Mouse (Mus musculus) hindbrain, embryonic 12.5 days (tissue): ENCODE measurements around the gene Nup214. TPM values are rescaled to one million over a fixed set of nuclear protein-coding genes. Genes with fewer than 3 reads are reported as not detected.

Experiments
- ATAC-seq: fragments of 200-750 bp; cut with Nextera tagmentation; 2 replicates; pipeline ENCODE4 v1.8.0; 2017; ENCODE audit warnings: moderate TSS enrichment; ENCODE audit not compliant: low FRiP score
- H3K27ac ChIP-seq: fragments of 300-500 bp; sonication (generic); 2 replicates; pipeline ENCODE4 v1.5.1; 2016; ENCODE audit warnings: mild to moderate bottlenecking
- H3K27me3 ChIP-seq: fragments of 300-500 bp; sonication (generic); 2 replicates; pipeline ENCODE4 v1.6.1; 2016; ENCODE audit warnings: mild to moderate bottlenecking
- H3K36me3 ChIP-seq: fragments of 300-500 bp; sonication (generic); 2 replicates; pipeline ENCODE4 v1.6.1; 2016; ENCODE audit warnings: mild to moderate bottlenecking
- H3K4me1 ChIP-seq: fragments of 300-500 bp; sonication (generic); 2 replicates; pipeline ENCODE4 v1.6.1; 2016
- H3K4me2 ChIP-seq: fragments of 300-500 bp; sonication (generic); replicated peaks from 2 replicates; pipeline ENCODE4 v1.6.1; 2016; ENCODE audit warnings: mild to moderate bottlenecking
- H3K4me3 ChIP-seq: fragments of 300-500 bp; sonication (generic); 2 replicates; pipeline ENCODE4 v1.5.1; 2016; ENCODE audit warnings: mild to moderate bottlenecking
- H3K9ac ChIP-seq: fragments of 300-500 bp; sonication (generic); 2 replicates; pipeline ENCODE4 v1.6.1; 2016; ENCODE audit warnings: mild to moderate bottlenecking, moderate library complexity
- H3K9me3 ChIP-seq: fragments of 300-500 bp; sonication (generic); replicated peaks from 2 replicates; pipeline ENCODE4 v1.6.1; 2016; ENCODE audit warnings: mild to moderate bottlenecking
- WGBS: fragments of 180-500 bp; shearing (Covaris S2); methylation state at CpG from one replicate; pipeline ENCODE4 v1.1.7; 2016; 5-methylcytosine and 5-hydroxymethylcytosine counted together
- polyA plus RNA-seq: library from polyadenylated mRNA; unstranded; fragments of >200 nt; fragmentation: Nextera tagmentation; extraction: Ambion mirVana; gene quantifications from 2 replicates; pipeline ENCODE4 v1.2.1, GENCODE M21; 2016

Gene Nup214
- polyA plus RNA-seq, 1 experiment from 2014 or later, result 75.3 TPM

GRCm38 (mm10) chr2:31965110-31965509, 9.1 kb upstream of the Nup214 start:
- Histone ChIP-seq H3K36me3 (peaks cover 15% of the 10 kb centered on the region), H3K4me2 (no peak overlapping the region), H3K27ac (no peak overlapping the region), H3K4me1 (peaks cover 28% of the 10 kb centered on the region), H3K4me3 (no peak overlapping the region), H3K9me3 (no peaks in the 10 kb centered on the region), H3K27me3 (no peaks in the 10 kb centered on the region), H3K9ac (no peak overlapping the region)
- no peak for ATAC-seq

DNA sequence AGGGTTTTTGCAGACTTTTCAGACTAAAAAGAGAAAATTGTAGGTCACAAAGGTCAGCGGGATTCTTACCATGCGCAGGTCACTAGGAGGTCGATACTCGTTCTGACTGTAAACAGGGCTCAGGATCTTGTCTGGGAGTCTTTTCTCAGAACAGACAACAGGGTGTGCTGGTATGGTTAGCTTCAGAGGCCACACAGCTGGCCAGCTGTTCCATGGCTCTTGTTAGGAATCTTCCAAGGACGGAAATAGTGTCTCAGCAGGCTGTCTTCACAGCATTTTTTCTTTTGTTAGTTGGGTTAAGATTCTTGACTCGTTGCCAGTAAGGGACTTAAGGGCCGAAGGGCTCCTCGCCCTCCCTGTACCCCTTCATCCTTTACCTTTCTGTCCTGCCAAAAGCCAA, 7.4 kb upstream of the Nup214 start:
- peaks cover 19% of the 10 kb centered on the region for H3K4me1 ChIP-seq
- no peak for ATAC-seq
- no peak overlapping the region for H3K4me3 ChIP-seq

DNA sequence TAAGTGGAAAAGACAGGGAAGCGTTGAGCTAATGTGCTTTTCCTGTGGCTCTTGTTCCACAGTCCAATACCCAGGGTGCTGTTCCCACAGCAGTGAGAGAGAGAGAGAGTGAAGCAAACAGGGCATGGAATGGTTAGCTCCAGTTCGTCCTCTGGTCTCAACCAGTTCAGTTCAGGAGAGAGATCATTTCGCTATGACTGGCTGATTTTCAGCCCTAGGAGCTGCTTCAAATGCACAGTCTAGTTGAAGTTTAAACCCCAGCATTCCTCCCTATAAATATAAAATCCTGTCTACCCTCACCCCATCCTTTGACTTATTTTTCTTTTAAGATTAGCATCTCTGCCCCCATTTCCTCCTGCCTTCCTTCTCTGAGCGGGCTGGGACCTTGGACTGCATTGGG, 1.6 kb upstream of the Nup214 start:
- Histone ChIP-seq H3K4me1 (peaks cover 15% of the 10 kb centered on the region), H3K27me3 (no peaks in the 10 kb centered on the region), H3K27ac (no peak overlapping the region), H3K9ac (no peak overlapping the region), H3K4me3 (no peak overlapping the region), H3K4me2 (no peak overlapping the region), H3K9me3 (no peaks in the 10 kb centered on the region), H3K36me3 (peaks cover 37% of the 10 kb centered on the region)
- ATAC-seq, result no peak
- 91% methylated on average over 4 of the region's 4 CpGs for WGBS

More for the DNA sequence above, 7.4 kb upstream of the Nup214 start:
- no peaks in the 10 kb centered on the region for H3K27me3 ChIP-seq
- no peaks in the 10 kb centered on the region for H3K9me3 ChIP-seq
- H3K27ac ChIP-seq, result no peak overlapping the region
- no peak overlapping the region for H3K9ac ChIP-seq
- no peak overlapping the region for H3K4me2 ChIP-seq
- H3K36me3 ChIP-seq, result peaks cover 28% of the 10 kb centered on the region
- WGBS, result 76% methylated on average over 8 of the region's 8 CpGs

DNA sequence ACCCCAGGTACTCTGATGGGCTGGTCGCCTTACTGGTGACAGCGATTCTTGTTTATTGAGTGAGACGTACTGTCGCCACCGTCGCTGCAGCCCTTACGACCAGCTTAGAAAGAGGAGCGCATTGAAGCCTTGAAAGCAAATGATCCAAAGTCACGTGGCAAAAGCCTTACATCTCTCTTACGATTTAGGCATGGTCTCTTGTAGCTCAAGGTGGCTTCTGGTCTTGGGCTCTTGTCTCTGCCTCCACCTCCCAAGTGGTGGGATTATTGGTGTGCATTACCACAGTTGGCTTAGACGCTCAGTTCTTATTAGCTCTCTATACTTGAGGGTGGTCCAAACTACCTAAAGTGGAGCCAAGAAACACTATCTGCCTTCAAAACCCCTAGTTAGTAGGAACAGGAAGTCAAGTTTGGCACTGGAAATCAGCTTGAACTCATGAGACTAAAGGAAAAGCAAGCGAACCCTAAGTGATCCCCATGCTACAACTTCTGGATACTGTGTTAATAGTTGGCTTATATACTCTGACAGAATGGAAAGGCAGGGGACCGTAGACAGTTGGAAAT, 654 bp downstream of the Nup214 start:
- Histone ChIP-seq H3K36me3 (peaks cover 51% of the 10 kb centered on the region), H3K4me2 (peak overlapping the region; percentile 96), H3K27ac (0 out of 2 replicates have a peak overlapping the region, but pooled peaks have one; percentile 62), H3K4me3 (peak overlapping the region; percentile 87), H3K9me3 (no peaks in the 10 kb centered on the region), H3K9ac (peak overlapping the region; percentile 77), H3K27me3 (no peaks in the 10 kb centered on the region), H3K4me1 (peaks cover 15% of the 10 kb centered on the region)
- 10% methylated on average over 13 of the region's 13 CpGs for WGBS
- ATAC-seq, result no peak

DNA sequence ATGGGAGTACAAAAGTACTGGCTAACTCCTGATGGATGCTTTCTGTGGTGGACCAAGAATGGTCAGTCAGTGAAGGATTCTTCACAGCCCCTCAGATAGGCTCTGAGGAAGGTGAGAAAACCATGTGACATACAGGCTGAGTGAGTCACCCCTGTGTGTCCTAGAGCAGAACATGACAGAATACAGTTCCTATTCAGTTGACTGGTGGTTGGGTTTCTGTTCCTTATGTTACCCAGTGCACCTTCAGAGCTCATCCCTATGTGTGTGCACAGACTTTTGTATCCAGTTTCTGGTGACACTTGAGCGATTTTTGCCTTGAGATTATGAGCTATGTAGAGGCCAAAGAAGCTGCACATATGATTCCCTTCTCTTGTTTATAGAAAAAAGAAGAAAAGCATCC, 13.5 kb downstream of the Nup214 start:
- H3K36me3 ChIP-seq, result peaks cover 96% of the 10 kb centered on the region
- H3K27ac ChIP-seq, result no peak overlapping the region
- H3K4me3 ChIP-seq, result no peak overlapping the region
- H3K9me3 ChIP-seq, result no peaks in the 10 kb centered on the region
- ATAC-seq, result no peak
- H3K4me2 ChIP-seq, result no peak overlapping the region
- H3K27me3 ChIP-seq, result no peaks in the 10 kb centered on the region
- H3K9ac ChIP-seq, result no peak overlapping the region
- 97% methylated on average over 1 of the region's 1 CpGs for WGBS
- no peaks in the 10 kb centered on the region for H3K4me1 ChIP-seq

DNA sequence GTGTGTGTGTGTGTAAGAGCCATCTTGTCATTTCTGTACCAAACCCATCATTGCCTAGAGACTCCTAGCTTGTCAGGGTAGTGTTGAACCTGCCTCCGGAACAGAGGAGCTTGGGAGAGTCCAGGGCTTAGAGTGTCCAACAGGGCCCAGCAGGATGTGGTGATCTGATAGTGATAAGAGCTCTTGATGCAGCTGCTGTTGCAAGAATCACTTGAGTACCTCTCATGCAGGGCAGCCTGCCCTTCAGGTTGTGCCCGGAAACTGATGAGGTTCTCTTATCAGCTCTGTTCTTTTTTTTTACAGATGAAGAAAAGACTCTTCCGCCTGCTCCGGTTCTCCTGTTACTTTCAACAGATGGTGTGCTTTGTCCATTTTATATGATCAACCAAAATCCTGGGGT, 16.7 kb downstream of the Nup214 start:
- Histone ChIP-seq H3K9ac (no peak overlapping the region), H3K4me3 (no peak overlapping the region), H3K4me2 (no peak overlapping the region), H3K27me3 (no peaks in the 10 kb centered on the region), H3K4me1 (no peaks in the 10 kb centered on the region), H3K27ac (no peak overlapping the region), H3K9me3 (no peaks in the 10 kb centered on the region), H3K36me3 (peaks cover 90% of the 10 kb centered on the region)
- WGBS, result 93% methylated on average over 4 of the region's 4 CpGs
- ATAC-seq, result no peak

DNA sequence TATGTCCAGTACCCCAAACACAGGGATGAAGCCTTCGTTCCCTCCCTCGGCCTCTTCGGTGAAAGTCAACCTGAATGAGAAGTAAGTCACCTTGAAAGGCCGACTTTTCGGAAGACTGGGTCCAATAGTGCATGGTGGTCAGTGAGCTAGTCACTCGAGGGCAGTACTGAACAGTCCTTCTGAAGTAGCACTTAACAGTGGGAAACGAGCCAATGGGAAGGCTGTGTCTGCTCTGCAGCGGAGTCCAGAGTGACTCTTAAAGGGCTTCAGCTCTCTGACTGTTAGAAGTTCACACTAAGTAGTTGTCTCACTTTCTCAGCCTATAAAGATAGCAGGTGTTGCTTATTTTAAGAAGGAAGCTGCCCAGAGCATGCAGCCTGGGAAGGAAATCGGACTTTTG, 20.7 kb downstream of the Nup214 start:
- H3K27ac ChIP-seq, result no peak overlapping the region
- WGBS, result 93% methylated on average over 9 of the region's 9 CpGs
- no peak overlapping the region for H3K4me3 ChIP-seq
- no peak overlapping the region for H3K4me2 ChIP-seq
- H3K4me1 ChIP-seq, result no peaks in the 10 kb centered on the region
- ATAC-seq, result no peak
- no peaks in the 10 kb centered on the region for H3K9me3 ChIP-seq
- no peaks in the 10 kb centered on the region for H3K27me3 ChIP-seq
- H3K36me3 ChIP-seq, result peaks cover 89% of the 10 kb centered on the region
- no peak overlapping the region for H3K9ac ChIP-seq

- Histone ChIP-seq H3K27me3 (no peaks in the 10 kb centered on the region), H3K9ac (no peak overlapping the region), H3K4me1 (no peaks in the 10 kb centered on the region), H3K9me3 (no peaks in the 10 kb centered on the region), H3K4me2 (no peak overlapping the region), H3K36me3 (peaks cover 88% of the 10 kb centered on the region), H3K4me3 (no peak overlapping the region), H3K27ac (no peak overlapping the region)
- WGBS, result 95% methylated on average over 13 of the region's 13 CpGs
- no peak for ATAC-seq
These were observed 21.8 kb downstream of the Nup214 start for GRCm38 (mm10) chr2:31996060-31996459.

- WGBS, result 94% methylated on average over 5 of the region's 5 CpGs
- ATAC-seq, result no peak
- no peak overlapping the region for H3K9ac ChIP-seq
- H3K27me3 ChIP-seq, result no peaks in the 10 kb centered on the region
- no peak overlapping the region for H3K27ac ChIP-seq
- H3K4me1 ChIP-seq, result no peaks in the 10 kb centered on the region
- H3K4me3 ChIP-seq, result no peak overlapping the region
- H3K9me3 ChIP-seq, result no peaks in the 10 kb centered on the region
- peaks cover 82% of the 10 kb centered on the region for H3K36me3 ChIP-seq
- H3K4me2 ChIP-seq, result no peak overlapping the region
These were observed 23.3 kb downstream of the Nup214 start for GRCm38 (mm10) chr2:31997539-31997938.

DNA sequence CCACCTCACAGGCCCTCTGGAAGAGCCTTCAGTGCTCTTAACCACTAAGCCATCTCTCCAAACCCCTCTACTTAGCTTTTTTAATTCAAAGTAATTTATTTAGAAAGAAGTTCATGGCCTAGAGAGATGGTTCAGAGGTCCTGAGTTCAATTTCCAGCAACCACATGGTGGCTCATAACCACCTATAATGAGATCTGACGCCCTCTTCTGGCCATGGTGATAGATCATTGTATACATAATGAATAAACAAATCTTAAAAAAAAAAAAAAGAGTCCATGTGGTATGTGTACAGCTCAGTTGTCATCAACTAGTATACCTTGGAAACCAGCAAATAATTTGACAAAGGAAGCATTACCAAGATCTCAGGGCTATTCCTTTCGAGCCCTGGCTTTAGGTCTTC, 24.2 kb downstream of the Nup214 start:
- Histone ChIP-seq H3K4me2 (no peak overlapping the region), H3K9me3 (no peaks in the 10 kb centered on the region), H3K27me3 (no peaks in the 10 kb centered on the region), H3K36me3 (peaks cover 81% of the 10 kb centered on the region), H3K27ac (no peak overlapping the region), H3K4me3 (no peak overlapping the region), H3K4me1 (no peaks in the 10 kb centered on the region), H3K9ac (no peak overlapping the region)
- ATAC-seq, result no peak
- WGBS, result 82% methylated on average over 2 of the region's 2 CpGs

DNA sequence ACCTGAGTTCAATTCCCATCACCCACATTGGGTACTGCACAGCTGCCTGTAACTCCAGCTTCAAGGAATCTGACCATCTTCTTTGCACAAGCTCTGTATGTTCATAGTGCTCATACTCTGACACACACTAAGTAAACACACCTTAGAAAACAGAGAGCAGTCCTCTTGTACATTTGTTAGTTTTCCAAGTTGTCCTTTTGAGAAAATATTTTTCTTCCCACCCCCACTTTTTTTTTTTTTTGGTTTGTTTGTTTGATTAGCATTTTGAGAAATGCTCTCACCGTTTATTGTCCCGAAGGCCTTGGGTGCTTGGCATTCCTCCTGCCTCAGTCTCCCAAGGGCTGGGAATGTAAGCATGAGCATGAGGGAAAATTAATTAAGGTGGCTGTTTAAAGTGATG, 34.1 kb downstream of the Nup214 start:
- Histone ChIP-seq H3K4me1 (no peaks in the 10 kb centered on the region), H3K36me3 (peaks cover 86% of the 10 kb centered on the region), H3K4me3 (no peak overlapping the region), H3K9me3 (no peaks in the 10 kb centered on the region), H3K27ac (no peak overlapping the region), H3K4me2 (no peak overlapping the region), H3K9ac (no peak overlapping the region), H3K27me3 (no peaks in the 10 kb centered on the region)
- no peak for ATAC-seq
- 94% methylated on average over 2 of the region's 2 CpGs for WGBS

GRCm38 (mm10) chr2:32008716-32009115, 34.5 kb downstream of the Nup214 start:
- WGBS, result 92% methylated on average over 11 of the region's 11 CpGs
- no peaks in the 10 kb centered on the region for H3K27me3 ChIP-seq
- no peak for ATAC-seq
- H3K9ac ChIP-seq, result no peak overlapping the region
- no peak overlapping the region for H3K4me2 ChIP-seq
- H3K36me3 ChIP-seq, result peaks cover 83% of the 10 kb centered on the region
- H3K4me1 ChIP-seq, result no peaks in the 10 kb centered on the region
- H3K9me3 ChIP-seq, result no peaks in the 10 kb centered on the region
- H3K4me3 ChIP-seq, result no peak overlapping the region
- no peak overlapping the region for H3K27ac ChIP-seq

DNA sequence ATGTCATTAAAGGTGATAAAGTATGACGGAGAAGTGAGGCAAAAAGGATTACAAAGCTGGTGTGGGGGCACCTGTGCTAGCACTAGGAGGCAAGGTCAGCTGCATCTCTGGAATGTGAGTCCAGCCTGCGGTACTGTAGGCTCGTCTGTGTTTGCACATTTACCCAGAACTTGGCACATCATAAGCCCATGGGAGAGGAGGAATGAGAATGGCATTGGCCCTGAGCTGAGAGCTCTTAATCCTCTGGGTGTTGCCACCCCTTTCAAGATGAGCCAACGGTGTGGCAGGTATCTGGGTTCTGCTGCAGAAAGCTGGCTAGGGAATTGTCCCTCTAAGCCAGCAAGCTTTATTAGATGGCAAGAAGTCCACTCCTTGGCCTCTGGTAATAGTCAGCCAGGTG, 45.5 kb downstream of the Nup214 start:
- Histone ChIP-seq H3K9me3 (no peaks in the 10 kb centered on the region), H3K36me3 (peaks cover 92% of the 10 kb centered on the region), H3K27ac (no peak overlapping the region), H3K4me1 (no peaks in the 10 kb centered on the region), H3K4me2 (no peak overlapping the region), H3K9ac (no peak overlapping the region), H3K4me3 (no peak overlapping the region), H3K27me3 (no peaks in the 10 kb centered on the region)
- WGBS, result 85% methylated on average over 4 of the region's 4 CpGs
- no peak for ATAC-seq
